Mouse (Mus musculus) layer of hippocampus, adult 2 months (tissue): Measurements from ENCODE around the gene BC005537. TPM values are rescaled to one million over a fixed set of nuclear protein-coding genes. Genes with fewer than 3 reads are reported as not detected.
"Not testable (repeated sequence)": the region's sequence is repeated elsewhere in the genome, so short reads cannot be mapped to it uniquely, and the experiment has no call there.

Experiments
- DNase-seq, 2 experiments: peaks; one replicate each; pipeline ENCODE4 v3.0.0; 2022; ENCODE audit warnings: low spot score in 2 of 2
- H3K27ac ChIP-seq: fragments of 200-600 bp; 2 replicates; pipeline ENCODE4 v1.8.1; 2022
- H3K4me3 ChIP-seq: fragments of 200-600 bp; 2 replicates; pipeline ENCODE4 v1.8.1; 2022; ENCODE audit warnings: mild to moderate bottlenecking
- CTCF ChIP-seq: fragments of 200-600 bp; conservative IDR thresholded peaks from 2 replicates; pipeline ENCODE4 v1.8.1; 2022; ENCODE audit warnings: antibody characterized with exemption, mild to moderate bottlenecking, moderate library complexity
- long read RNA-seq, 2 experiments: library from polyadenylated mRNA; stranded (forward); transcript quantifications; one replicate each; pipeline ENCODE4 v2.0.0; 2021; ENCODE audit warnings: borderline mapping rate in 2 of 2
- total RNA-seq, 2 experiments: library from RNA; stranded (reverse); gene quantifications; 2 replicates each; pipeline ENCODE4 v1.2.3; 2021

BC005537 gene
- total RNA-seq, result 100 to 1,000 TPM; 161 to 169 TPM
- long read RNA-seq, experiment 1, full-length matches to known transcripts, result 23 of 26 reads
- long read RNA-seq, experiment 1, partial matches to known transcripts, result 1 of 26 reads
- long read RNA-seq, experiment 1, other reads (novel, unspliced or antisense), result 2 of 26 reads
- long read RNA-seq, experiment 2, full-length matches to known transcripts, result 37 of 47 reads
- long read RNA-seq, experiment 2, partial matches to known transcripts, result 5 of 47 reads
- long read RNA-seq, experiment 2, other reads (novel, unspliced or antisense), result 5 of 47 reads

DNA sequence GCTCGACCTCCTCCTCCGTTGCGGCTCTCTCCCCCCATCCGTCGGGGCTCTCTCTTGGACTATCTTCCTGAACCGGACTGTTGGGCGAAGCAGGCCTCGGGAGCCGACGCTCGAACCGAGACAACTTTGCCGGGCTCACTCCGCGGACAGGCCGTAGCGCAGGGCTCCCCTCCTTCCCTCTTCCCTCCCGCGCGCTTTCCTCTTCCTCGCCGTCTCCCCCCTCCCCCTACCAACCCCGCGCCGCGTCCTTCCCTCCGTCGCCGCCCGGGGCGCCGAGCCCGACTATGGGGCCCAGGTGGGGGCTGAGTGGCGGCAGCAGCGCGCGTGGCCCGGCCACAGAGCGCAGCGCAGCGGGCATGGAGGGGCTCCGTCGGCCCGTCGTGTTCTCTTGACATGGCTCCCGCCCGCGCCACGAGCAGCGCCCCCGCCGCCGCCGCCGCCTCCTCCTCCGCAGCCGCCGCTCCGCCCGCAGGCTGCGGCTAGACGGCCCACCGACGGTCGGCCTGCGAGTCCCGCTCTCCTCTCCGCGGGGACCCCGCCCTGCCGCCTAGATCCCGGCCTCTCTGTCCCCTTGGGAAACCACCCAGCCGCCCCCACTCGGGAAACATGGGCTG, at the start of gene BC005537:
BC005537 (plus strand) TSS at position 350 of the 614 bp plus-strand sequence.
- peak; percentile 55 for TF ChIP-seq CTCF
- Histone ChIP-seq H3K27ac (peak within 1 kb of the TSS; percentile 93), H3K4me3 (peak within 1 kb of the TSS; percentile 92)
- peak in 1 of 2 experiments; percentile 40 for DNase-seq

DNA sequence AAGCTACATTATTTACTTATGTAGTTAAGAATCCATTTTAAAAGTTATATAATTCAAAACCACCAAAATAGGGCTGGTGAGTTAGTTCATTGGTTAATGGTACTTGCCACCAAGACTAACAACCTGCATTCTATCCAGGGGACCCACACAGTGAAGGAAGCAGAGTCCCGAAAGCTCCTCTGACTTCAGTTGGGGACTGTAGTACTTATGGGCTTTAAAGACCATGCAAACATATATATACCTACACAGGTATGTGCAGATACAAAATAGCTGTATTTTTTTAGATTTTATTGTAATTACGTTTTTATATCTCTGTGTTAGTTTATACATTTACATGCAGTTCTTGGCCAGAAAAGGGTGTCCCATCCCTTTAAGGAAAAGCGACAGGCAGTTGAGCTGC, 44.7 kb upstream of the BC005537 start:
- TF ChIP-seq CTCF, result no peak
- Histone ChIP-seq H3K27ac (no peak overlapping the region), H3K4me3 (no peak overlapping the region)
- no peak for DNase-seq

DNA sequence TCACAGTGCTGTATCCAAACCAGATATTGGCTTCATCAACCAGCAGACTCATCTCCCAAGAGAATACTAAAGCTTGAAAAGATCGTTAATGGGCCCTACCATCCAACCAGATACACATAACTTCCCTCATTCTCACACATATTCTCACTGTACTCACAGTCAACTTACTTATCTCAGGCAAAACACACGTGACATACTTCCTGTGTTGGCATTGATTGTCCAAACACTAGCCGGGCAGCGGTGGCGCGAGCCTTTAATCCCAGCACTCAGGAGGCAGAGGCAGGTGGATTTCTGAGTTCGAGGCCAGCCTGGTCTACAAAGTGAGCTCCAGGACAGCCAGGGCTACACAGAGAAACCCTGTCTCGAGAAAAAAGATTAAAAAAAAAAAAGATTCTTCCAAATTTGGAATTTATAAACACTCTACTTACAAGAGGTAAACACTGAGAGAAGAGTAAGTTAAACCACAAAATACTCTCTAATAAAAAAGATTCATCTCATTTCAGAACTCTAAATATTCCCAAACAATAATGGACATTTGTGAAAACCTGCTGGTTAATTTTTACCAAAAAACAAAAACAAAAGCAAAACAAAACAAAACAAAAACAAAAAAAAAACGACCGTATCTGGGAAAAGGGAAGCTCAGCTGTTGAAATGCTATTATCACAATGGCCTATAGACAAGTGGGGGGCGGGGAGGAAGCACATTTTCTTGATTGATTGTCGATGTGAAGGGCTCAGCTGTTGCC, 43.5 kb upstream of the BC005537 start:
- no peak for TF ChIP-seq CTCF
- no peak for DNase-seq
- no peak overlapping the region for H3K27ac ChIP-seq
- H3K4me3 ChIP-seq, result no peak overlapping the region

DNA sequence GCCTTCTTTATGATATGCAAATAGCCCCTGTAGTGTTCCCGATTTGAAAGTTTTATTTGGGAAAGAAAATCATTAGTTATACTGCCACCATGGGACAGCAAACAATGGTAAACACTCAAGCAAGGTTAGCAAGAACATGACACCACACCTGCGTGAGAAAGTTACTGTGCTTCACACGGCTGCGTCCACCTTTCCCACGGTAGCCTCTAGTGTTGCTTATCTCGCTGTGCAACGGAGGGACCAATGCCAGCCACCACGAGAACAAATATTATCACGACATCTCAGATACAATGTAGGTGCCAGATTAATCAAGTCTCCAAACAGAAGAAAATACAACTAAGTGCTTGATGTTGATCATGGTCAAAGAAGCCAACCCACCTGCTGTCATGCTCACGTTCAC, 42.0 kb upstream of the BC005537 start:
- H3K27ac ChIP-seq, result no peak overlapping the region
- DNase-seq, result no peak
- no peak for TF ChIP-seq CTCF
- no peak overlapping the region for H3K4me3 ChIP-seq

DNA sequence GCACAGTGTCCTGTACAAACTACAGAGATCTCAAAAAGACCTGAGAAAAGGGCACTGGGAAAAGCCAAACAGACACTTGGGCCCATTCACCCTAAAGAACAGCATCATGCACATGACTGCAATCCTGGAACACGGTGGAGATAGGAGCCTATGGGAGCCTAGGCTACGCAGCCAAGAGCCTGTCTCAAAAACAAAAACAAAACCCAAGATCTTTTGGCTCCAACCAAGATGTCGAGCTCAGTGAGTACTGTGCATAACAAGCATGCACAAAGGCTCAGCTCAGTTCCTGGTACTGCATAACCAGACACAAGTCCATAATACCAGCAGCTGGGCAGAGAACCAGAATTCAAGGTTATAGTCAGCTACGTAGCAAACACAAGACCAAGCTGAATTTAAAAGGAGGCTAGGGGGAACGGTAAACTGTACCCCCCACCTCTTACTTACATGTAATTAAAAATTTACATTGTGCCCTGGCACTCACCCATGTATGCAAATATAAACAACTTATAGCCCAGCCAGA, 41.0 kb upstream of the BC005537 start:
- DNase-seq, result no peak
- Histone ChIP-seq H3K4me3 (no peak overlapping the region), H3K27ac (no peak overlapping the region)
- no peak for TF ChIP-seq CTCF

DNA sequence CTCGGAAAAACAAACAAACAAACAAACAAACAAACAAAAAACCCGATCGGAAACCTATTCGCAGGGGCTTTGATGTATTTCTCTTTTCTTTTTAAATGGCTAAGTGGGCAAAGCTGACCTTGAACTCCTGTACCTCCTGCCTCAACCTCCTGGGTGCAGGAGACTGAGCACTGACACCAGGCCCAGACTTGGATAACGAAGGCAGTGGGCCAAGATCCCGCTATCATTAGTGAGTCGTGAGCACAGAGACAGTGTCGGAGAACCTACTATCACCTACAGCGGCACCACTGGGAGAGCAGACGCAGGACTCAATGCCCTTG, 40.4 kb upstream of the BC005537 start:
- TF ChIP-seq CTCF, result no peak
- Histone ChIP-seq H3K4me3 (peak overlapping the region; percentile 95), H3K27ac (no peak overlapping the region)
- DNase-seq, result no peak

DNA sequence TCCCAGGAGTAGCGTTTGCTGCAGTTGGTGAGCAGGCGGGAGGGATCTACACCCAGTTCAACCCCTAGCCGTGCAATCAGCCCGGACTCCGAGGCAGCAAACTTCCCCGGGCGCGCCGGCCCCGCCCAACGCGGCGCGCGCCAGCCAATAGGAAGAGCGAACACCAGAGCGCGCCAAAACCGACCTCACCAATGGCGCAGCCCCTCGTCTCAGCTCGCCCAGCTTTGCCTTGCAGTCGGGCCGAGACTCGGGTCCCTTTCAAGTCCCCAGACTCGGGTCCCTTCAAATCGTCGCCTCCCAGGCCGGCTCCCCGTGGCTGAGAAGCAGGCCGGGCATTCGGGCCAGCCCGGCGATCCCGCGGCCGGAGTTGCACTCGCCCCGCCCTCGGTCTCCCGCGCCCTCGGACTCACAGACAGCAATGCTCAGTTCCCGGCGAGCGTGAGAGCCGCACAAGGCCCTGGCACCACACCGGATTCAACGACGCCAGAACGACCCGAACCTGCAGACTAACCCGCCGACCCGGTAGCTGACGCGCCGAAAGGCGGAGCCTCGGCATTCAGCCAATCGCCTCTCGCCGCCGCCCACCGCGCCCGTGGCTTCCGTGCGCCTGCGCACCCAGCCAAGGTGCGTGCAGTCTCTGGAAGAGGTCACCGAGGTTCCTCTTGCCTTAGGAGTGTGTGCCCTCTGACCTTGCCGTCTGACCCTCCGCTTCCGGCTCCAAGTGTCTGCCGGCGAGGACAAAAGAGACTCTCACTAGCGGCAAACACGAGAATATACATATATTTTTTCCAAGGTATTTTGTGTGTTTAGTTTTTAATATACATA, 39.8 kb upstream of the BC005537 start, which contains the start of gene Gmnn:
Gmnn (minus strand) TSS at position 521 of the 825 bp plus-strand sequence.
- peak within 1 kb of the TSS; percentile 52; the same call in 1 of the 2 replicates for H3K27ac ChIP-seq
- TF ChIP-seq CTCF, result 0 out of 2 replicates have a peak, but pooled peaks have one; percentile 5
- peak; percentile 67 to 77 for DNase-seq
- peak within 1 kb of the TSS; percentile 95 for H3K4me3 ChIP-seq

DNA sequence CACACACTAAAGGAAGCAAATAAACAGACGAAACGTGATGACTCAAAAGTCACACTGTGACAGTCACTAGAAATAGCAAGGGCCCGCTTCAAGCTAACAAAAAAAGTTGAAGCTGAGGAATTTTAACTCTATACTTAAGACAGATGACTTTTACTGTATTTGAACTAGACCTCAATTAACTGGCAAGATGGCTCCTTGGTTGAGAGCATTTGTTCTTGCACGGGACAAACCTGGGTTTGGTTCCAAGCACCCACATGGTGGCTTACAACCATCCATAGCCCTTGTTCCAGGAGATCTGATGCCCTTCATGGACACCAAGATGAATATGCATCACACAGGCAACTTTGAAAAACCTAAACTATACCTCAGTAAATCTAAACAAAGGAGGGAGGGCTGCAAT, 39.2 kb upstream of the BC005537 start:
- no peak overlapping the region; the same call in 1 of the 2 replicates for H3K27ac ChIP-seq
- no peak for TF ChIP-seq CTCF

DNA sequence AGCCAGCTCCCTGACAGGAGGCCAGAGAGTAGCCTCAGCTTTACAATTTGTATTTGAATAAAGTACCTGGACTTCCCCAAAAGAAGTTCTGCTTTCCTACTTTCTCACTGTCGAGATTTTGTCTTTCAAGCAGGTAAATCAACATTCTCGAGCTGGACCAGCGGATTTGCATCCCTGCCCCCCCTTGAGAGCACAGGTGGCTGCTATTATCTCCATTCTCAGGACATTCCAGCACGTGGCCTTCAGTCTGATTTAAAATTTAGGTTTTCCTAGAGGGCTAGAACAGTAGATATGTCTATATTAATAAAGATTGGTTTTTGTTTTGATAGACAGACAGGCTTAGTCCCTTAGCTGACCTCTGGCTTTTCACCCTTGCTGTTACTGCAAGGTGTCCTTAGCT, 33.6 kb upstream of the BC005537 start:
- not testable (repeated sequence) for H3K27ac ChIP-seq, DNase-seq, H3K4me3 ChIP-seq

More for the DNA sequence above, 39.2 kb upstream of the BC005537 start:
- DNase-seq, result no peak
- peak overlapping the region; percentile 95 for H3K4me3 ChIP-seq

DNA sequence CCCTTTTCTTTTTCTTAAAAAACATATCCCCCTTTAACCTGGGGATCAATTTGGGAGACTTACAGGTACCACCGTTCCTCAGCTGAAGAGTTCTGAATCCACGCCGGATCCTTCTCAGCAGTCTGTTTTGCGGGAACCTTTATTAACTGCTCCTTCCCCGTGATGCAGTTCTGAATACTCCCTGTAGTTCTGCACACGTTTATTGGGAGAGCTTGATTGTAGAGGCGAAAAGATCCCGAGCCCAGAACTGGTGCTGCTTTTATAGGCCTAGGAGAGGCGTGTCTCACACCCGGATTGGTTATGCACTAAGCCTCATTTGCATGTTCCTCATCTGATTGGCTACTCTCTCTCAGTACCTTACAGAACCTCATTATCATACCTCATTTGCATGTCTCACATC, 30.0 kb upstream of the BC005537 start:
- DNase-seq, H3K27ac ChIP-seq, H3K4me3 ChIP-seq: not testable (repeated sequence)

DNA sequence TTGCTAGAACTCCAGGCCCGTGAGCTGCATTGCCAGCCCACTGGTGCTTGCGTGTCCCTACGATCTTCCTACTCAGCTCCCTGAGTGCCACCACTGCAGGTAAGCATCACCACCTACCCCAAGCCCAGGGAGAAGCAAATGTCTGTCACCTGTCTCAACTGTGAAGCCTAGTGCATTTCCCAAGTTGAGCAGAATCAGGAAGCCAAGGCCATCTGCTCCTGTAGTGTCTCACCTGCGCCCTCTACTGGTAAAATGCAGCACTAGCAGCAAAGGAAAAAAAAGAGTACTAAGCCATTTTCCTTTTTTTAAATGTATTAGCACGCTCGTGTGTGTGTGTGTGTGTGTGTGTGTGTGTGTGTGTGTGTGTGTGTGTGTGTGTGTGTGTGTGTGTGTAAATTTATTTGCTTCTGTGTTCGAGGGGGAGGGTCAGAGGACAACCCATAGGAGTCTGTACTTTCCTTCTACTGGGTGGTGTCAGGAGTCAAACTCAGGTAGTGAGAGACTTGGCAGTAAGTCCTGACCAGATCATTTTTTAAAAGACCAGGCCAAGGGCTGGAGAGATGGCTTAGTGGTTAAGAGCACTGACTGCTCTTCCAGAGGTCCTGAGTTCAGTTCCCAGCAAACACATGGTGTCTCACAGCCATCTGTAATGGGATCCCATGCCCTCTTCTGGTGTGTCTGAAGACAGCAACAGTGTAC, 25.2 kb upstream of the BC005537 start:
- TF ChIP-seq CTCF, result peak; percentile 78
- Histone ChIP-seq H3K27ac (no peak overlapping the region), H3K4me3 (no peak overlapping the region)
- DNase-seq, result peak; percentile 25 to 59

DNA sequence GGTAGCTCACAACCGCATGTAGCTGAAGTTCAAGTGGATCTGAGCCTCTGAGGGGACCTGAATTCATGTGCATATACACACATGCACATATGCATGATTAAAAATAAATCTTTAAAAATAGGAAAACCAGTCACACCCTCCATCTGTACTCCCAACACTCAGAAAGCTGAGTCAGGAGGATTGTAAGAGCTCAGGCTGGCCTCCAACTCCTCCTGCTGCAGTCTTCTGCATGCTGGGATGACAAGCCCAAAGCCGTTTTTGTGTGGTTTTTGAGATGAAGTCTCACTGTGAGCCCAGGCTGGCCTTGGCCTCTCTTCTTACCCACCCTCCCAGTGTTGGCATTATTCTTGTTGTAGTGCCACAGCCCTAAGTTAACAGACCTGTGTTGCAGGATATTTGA, 23.4 kb upstream of the BC005537 start:
- Histone ChIP-seq H3K27ac (no peak overlapping the region), H3K4me3 (no peak overlapping the region)
- no peak for DNase-seq
- TF ChIP-seq CTCF, result no peak
